Mouse (Mus musculus) myocyte (in vitro differentiated cells): ENCODE data around the gene Gmps. TPM values are rescaled to one million over a fixed set of nuclear protein-coding genes. Genes with fewer than 3 reads are reported as not detected.

Source experiments
- H3K27me3 ChIP-seq: one replicate; pipeline ENCODE4 v1.6.1; 2011; ENCODE audit not compliant: control insufficient read depth, insufficient read depth, insufficient read length
- H3K36me3 ChIP-seq: one replicate; pipeline ENCODE4 v1.6.1; 2011; ENCODE audit not compliant: control insufficient read depth, insufficient read depth
- H3K4me2 ChIP-seq: one replicate; pipeline ENCODE4 v1.6.1; 2011; ENCODE audit warnings: low read depth, control low read depth
- H3K4me3 ChIP-seq: one replicate; pipeline ENCODE4 v1.5.1; 2011; ENCODE audit warnings: mild to moderate bottlenecking, control low read depth, moderate library complexity
- H3K79me2 ChIP-seq: one replicate; pipeline ENCODE4 v1.6.1; 2011; ENCODE audit not compliant: control insufficient read depth, insufficient read depth
- H3ac ChIP-seq: one replicate; pipeline ENCODE4 v1.6.1; 2011; ENCODE audit not compliant: control insufficient read depth, insufficient read length
- CEBPB ChIP-seq: IDR thresholded peaks from 2 replicates; pipeline ENCODE4 v1.6.1; 2011; ENCODE audit warnings: mild to moderate bottlenecking, moderate library complexity; ENCODE audit not compliant: poor library complexity, insufficient read depth, severe bottlenecking
- E2F4 ChIP-seq: IDR thresholded peaks from one replicate; pipeline ENCODE4 v1.6.1; 2011; ENCODE audit warnings: mild to moderate bottlenecking, control low read depth, moderate library complexity; ENCODE audit not compliant: insufficient read depth
- MAX ChIP-seq: IDR thresholded peaks from one replicate; pipeline ENCODE4 v1.6.1; 2011; ENCODE audit warnings: low read depth, mild to moderate bottlenecking, control low read depth
- MYOD1 ChIP-seq, 3 experiments: IDR thresholded peaks; one replicate each; pipeline ENCODE4 v1.6.1; 2011; ENCODE audit warnings: control low read depth in 2 of 3, low read depth in 2 of 3, mild to moderate bottlenecking in 2 of 3, moderate library complexity in 1 of 3; ENCODE audit not compliant: insufficient read length in 2 of 3, control insufficient read depth in 1 of 3
- MYOG ChIP-seq, 3 experiments: IDR thresholded peaks; one replicate each; pipeline ENCODE4 v1.6.1; 2011; ENCODE audit warnings: control low read depth in 2 of 3, low read depth in 2 of 3, mild to moderate bottlenecking in 2 of 3; ENCODE audit not compliant: insufficient read length in 2 of 3, control insufficient read depth in 1 of 3, insufficient read depth in 1 of 3
- POLR2A ChIP-seq: IDR thresholded peaks from one replicate; pipeline ENCODE4 v1.6.1; 2011; ENCODE audit warnings: low read depth, mild to moderate bottlenecking, control low read depth, moderate library complexity; ENCODE audit not compliant: insufficient read length
- POLR2AphosphoS2 ChIP-seq: IDR thresholded peaks from one replicate; pipeline ENCODE4 v1.6.1; 2011; ENCODE audit warnings: low read depth, control low read depth; ENCODE audit not compliant: insufficient read length
- REST ChIP-seq: IDR thresholded peaks from one replicate; pipeline ENCODE4 v1.6.1; 2011; ENCODE audit warnings: mild to moderate bottlenecking, control low read depth, moderate library complexity; ENCODE audit not compliant: insufficient read depth, insufficient read length
- SRF ChIP-seq: IDR thresholded peaks from one replicate; pipeline ENCODE4 v1.6.1; 2011; ENCODE audit warnings: low read depth; ENCODE audit not compliant: control insufficient read depth, insufficient read length
- TCF12 ChIP-seq: IDR thresholded peaks from one replicate; pipeline ENCODE4 v1.6.1; 2011; ENCODE audit warnings: mild to moderate bottlenecking, control low read depth; ENCODE audit not compliant: poor library complexity, insufficient read depth, severe bottlenecking
- TCF3 ChIP-seq: IDR thresholded peaks from one replicate; pipeline ENCODE4 v1.6.1; 2011; ENCODE audit warnings: low read depth, control low read depth; ENCODE audit not compliant: insufficient read length
- USF1 ChIP-seq: IDR thresholded peaks from one replicate; pipeline ENCODE4 v1.6.1; 2011; ENCODE audit warnings: low read depth, mild to moderate bottlenecking, control low read depth, moderate library complexity
- polyA plus RNA-seq: library from polyadenylated mRNA; unstranded; fragments of >200 nt; fragmentation: generic; extraction: Trizol; gene quantifications from one replicate; pipeline ENCODE4 v1.2.1, GENCODE M21; 2012; ENCODE audit warnings: missing spikeins

The Gmps gene
- polyA plus RNA-seq, 1 experiment: 7.2 TPM

GRCm38 (mm10) chr3:63963421-63964099 lies 12.3 kb upstream of the Gmps start:
- H3K36me3 ChIP-seq: no peaks in the 10 kb centered on the region
- peak overlapping the region; percentile 94 for H3K4me3 ChIP-seq
- TF ChIP-seq USF1: no peak
- no peak for TF ChIP-seq TCF12
- TF ChIP-seq CEBPB: 0 out of 2 replicates have a peak, but pooled peaks have one; percentile 32
- TF ChIP-seq E2F4: no peak
- TF ChIP-seq MYOG (IDR thresholded peaks at IDR 0.05; ENCODE audit: control insufficient read depth in 1 of 3, insufficient read depth in 1 of 3, insufficient read length in 2 of 3, low read depth in 2 of 3): peak in 1 of 3 experiments; percentile 21
- H3ac ChIP-seq: peak overlapping the region; percentile 51
- H3K4me2 ChIP-seq: peak overlapping the region; percentile 90
- H3K79me2 ChIP-seq: peaks cover 38% of the 10 kb centered on the region
- no peaks in the 10 kb centered on the region for H3K27me3 ChIP-seq

GRCm38 (mm10) chr3:63964100-63964921 lies 11.6 kb upstream of the Gmps start, which contains the start of gene Slc33a1:
Gene Slc33a1, minus strand, starts transcription at chr3:63964768.
- peak in 1 of 3 experiments; percentile 8 for TF ChIP-seq MYOG (IDR thresholded peaks at IDR 0.05; ENCODE audit: control insufficient read depth in 1 of 3, insufficient read depth in 1 of 3, insufficient read length in 2 of 3, low read depth in 2 of 3)
- TF ChIP-seq POLR2AphosphoS2: peak; percentile 87
- TF ChIP-seq TCF3: no peak
- TF ChIP-seq MAX: peak; percentile 92
- peak; percentile 60 for TF ChIP-seq SRF
- TF ChIP-seq MYOD1 (IDR thresholded peaks at IDR 0.05; ENCODE audit: control insufficient read depth in 1 of 3, insufficient read length in 2 of 3, low read depth in 2 of 3): peak in 1 of 3 experiments; percentile 50
- no peak for TF ChIP-seq REST
- peak; percentile 98 for TF ChIP-seq USF1
- TF ChIP-seq TCF12: no peak
- TF ChIP-seq CEBPB: peak; percentile 65; the same call in 1 of the 2 replicates
- peak; percentile 79 for TF ChIP-seq POLR2A
- no peak for TF ChIP-seq E2F4
- peak within 1 kb of the TSS; percentile 90 for H3K4me2 ChIP-seq
- peaks cover 31% of the 10 kb centered on the region for H3K79me2 ChIP-seq
- H3ac ChIP-seq: peak within 1 kb of the TSS; percentile 51
- no peaks in the 10 kb centered on the region for H3K27me3 ChIP-seq
- H3K4me3 ChIP-seq: peak within 1 kb of the TSS; percentile 94
- no peaks in the 10 kb centered on the region for H3K36me3 ChIP-seq

- H3K27me3 ChIP-seq: no peaks in the 10 kb centered on the region
- H3ac ChIP-seq: peak overlapping the region; percentile 51
- peaks cover 30% of the 10 kb centered on the region for H3K79me2 ChIP-seq
- peak overlapping the region; percentile 94 for H3K4me3 ChIP-seq
- no peak for TF ChIP-seq TCF12
- TF ChIP-seq TCF3: no peak
- TF ChIP-seq MYOG (IDR thresholded peaks at IDR 0.05; ENCODE audit: control insufficient read depth in 1 of 3, insufficient read depth in 1 of 3, insufficient read length in 2 of 3, low read depth in 2 of 3): no peak
- no peak for TF ChIP-seq REST
- no peak for TF ChIP-seq POLR2AphosphoS2
- no peak for TF ChIP-seq MYOD1 (IDR thresholded peaks at IDR 0.05; ENCODE audit: control insufficient read depth in 1 of 3, insufficient read length in 2 of 3, low read depth in 2 of 3)
- TF ChIP-seq CEBPB: no peak
- TF ChIP-seq USF1: no peak
- TF ChIP-seq MAX: no peak
- TF ChIP-seq E2F4: no peak
- TF ChIP-seq POLR2A: no peak
- no peak for TF ChIP-seq SRF
- H3K36me3 ChIP-seq: no peaks in the 10 kb centered on the region
- H3K4me2 ChIP-seq: peak overlapping the region; percentile 84
Observed at GRCm38 (mm10) chr3:63964922-63965249, 11.0 kb upstream of the Gmps start.

- TF ChIP-seq TCF3 (no peak), USF1 (no peak), POLR2A (no peak), REST (no peak), E2F4 (no peak)
Observed at GRCm38 (mm10) chr3:63965929-63966328, 10.0 kb upstream of the Gmps start.

GRCm38 (mm10) chr3:63977895-63978294 lies 2.0 kb downstream of the Gmps start:
- Histone ChIP-seq H3ac (no peak overlapping the region), H3K4me3 (no peak overlapping the region), H3K4me2 (no peak overlapping the region)

More at GRCm38 (mm10) chr3:63965929-63966328, 10.0 kb upstream of the Gmps start:
- no peak overlapping the region for H3ac ChIP-seq
- peaks cover 30% of the 10 kb centered on the region for H3K79me2 ChIP-seq
- no peak overlapping the region for H3K4me2 ChIP-seq
- H3K4me3 ChIP-seq: no peak overlapping the region
- no peaks in the 10 kb centered on the region for H3K36me3 ChIP-seq
- no peaks in the 10 kb centered on the region for H3K27me3 ChIP-seq

More at GRCm38 (mm10) chr3:63977895-63978294, 2.0 kb downstream of the Gmps start:
- TF ChIP-seq POLR2AphosphoS2: no peak
- no peak for TF ChIP-seq MYOG (IDR thresholded peaks at IDR 0.05; ENCODE audit: control insufficient read depth in 1 of 3, insufficient read depth in 1 of 3, insufficient read length in 2 of 3, low read depth in 2 of 3)
- no peak for TF ChIP-seq POLR2A
- no peak for TF ChIP-seq REST
- no peak for TF ChIP-seq CEBPB
- no peak for TF ChIP-seq E2F4
- TF ChIP-seq TCF12: no peak
- no peak for TF ChIP-seq SRF
- TF ChIP-seq TCF3: no peak
- TF ChIP-seq USF1: no peak
- TF ChIP-seq MAX: no peak
- no peak for TF ChIP-seq MYOD1 (IDR thresholded peaks at IDR 0.05; ENCODE audit: control insufficient read depth in 1 of 3, insufficient read length in 2 of 3, low read depth in 2 of 3)
- H3K36me3 ChIP-seq: peaks cover 21% of the 10 kb centered on the region
- peaks cover 53% of the 10 kb centered on the region for H3K79me2 ChIP-seq
- no peaks in the 10 kb centered on the region for H3K27me3 ChIP-seq
